Mouse (Mus musculus) neural tube, embryonic 11.5 days (tissue): ENCODE data around the gene Sirt3. TPM values are rescaled to one million over a fixed set of nuclear protein-coding genes. Genes with fewer than 3 reads are reported as not detected.
A peak's percentile ranks its signal among the peaks of the same experiment; 100 is the strongest.

ENCODE experiments used
- ATAC-seq: fragments of 200-750 bp; cut with Nextera tagmentation; 2 replicates; pipeline ENCODE4 v1.8.0; 2017; ENCODE audit warnings: moderate number of reproducible peaks, mild to moderate bottlenecking, moderate TSS enrichment, moderate library complexity; ENCODE audit not compliant: insufficient read depth, low FRiP score, low TSS enrichment
- DNase-seq: peaks from one replicate; pipeline ENCODE4 v3.0.0-alpha.2; 2015; ENCODE audit warnings: low spot score
- H3K27ac ChIP-seq: fragments of 300-500 bp; sonication (generic); 2 replicates; pipeline ENCODE4 v1.5.1; 2014; ENCODE audit warnings: low read depth, mild to moderate bottlenecking, low read length
- H3K27me3 ChIP-seq: fragments of 300-500 bp; sonication (generic); 2 replicates; pipeline ENCODE4 v1.6.1; 2014; ENCODE audit warnings: mild to moderate bottlenecking, low read length, mixed read lengths; ENCODE audit not compliant: control insufficient read depth, insufficient read depth
- H3K36me3 ChIP-seq: fragments of 300-500 bp; sonication (generic); 2 replicates; pipeline ENCODE4 v1.6.1; 2014; ENCODE audit warnings: mild to moderate bottlenecking, low read length, moderate library complexity, mixed read lengths; ENCODE audit not compliant: control insufficient read depth, insufficient read depth
- H3K4me1 ChIP-seq: fragments of 300-500 bp; sonication (generic); 2 replicates; pipeline ENCODE4 v1.6.1; 2014; ENCODE audit warnings: low read length, mixed read lengths; ENCODE audit not compliant: control insufficient read depth, insufficient read depth
- H3K4me2 ChIP-seq: fragments of 300-500 bp; sonication (generic); 2 replicates; pipeline ENCODE4 v1.6.1; 2014; ENCODE audit warnings: low read depth, mild to moderate bottlenecking, moderate library complexity
- H3K4me3 ChIP-seq: fragments of 300-500 bp; sonication (generic); 2 replicates; pipeline ENCODE4 v1.5.1; 2014; ENCODE audit warnings: low read depth, low read length
- H3K9ac ChIP-seq: fragments of 300-500 bp; sonication (generic); 2 replicates; pipeline ENCODE4 v1.6.1; 2014; ENCODE audit warnings: mild to moderate bottlenecking, low read length
- H3K9me3 ChIP-seq: fragments of 300-500 bp; sonication (generic); 2 replicates; pipeline ENCODE4 v1.6.1; 2016; ENCODE audit warnings: low read length; ENCODE audit not compliant: control insufficient read depth
- WGBS: fragments of 180-500 bp; shearing (Covaris S2); extraction: QIAGEN DNeasy Blood & Tissue Kit; methylation state at CpG from one replicate; pipeline ENCODE4 v1.1.7; 2014; 5-methylcytosine and 5-hydroxymethylcytosine counted together
- polyA plus RNA-seq: library from polyadenylated mRNA; unstranded; fragments of >200 nt; fragmentation: Nextera tagmentation; extraction: Ambion mirVana; gene quantifications from 2 replicates; pipeline ENCODE4 v1.2.1, GENCODE M21; 2014

Gene Sirt3
- polyA plus RNA-seq, 1 experiment from 2014 or later, result 26.0 TPM

DNA sequence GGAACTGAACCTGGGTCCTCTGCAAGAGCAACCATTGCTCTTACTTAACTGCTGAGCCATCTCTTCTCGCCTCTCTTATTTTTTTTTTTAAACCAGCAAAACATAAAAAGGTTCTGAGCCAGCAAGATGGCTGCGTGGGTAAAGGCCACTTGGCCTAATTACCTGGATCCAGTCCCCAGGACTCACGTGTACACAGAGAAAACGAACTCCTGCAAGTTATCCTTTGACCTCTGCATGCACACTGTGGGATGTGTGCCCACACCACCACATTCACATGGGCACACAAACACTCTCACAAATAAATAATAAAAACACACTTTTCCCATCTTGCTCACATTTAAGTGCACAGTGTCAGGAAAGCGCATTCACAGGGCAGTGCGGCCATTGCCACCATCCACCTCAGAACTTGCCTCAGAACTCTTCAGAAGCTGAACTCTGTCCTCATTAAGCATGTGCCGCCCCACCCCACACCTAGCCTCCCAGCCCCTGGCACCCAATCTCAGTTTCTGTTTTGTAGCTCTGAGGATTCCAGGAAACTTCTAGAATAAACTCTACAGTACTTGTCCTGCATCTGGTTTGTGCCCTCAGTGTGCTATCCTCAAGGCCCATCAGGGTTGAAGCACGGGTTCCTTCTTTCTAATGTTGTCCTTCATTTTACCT, 32.1 kb upstream of the Sirt3 start:
- Histone ChIP-seq H3K4me2 (no peak overlapping the region), H3K27me3 (0 out of 2 replicates have a peak, but pooled peaks cover 2% of the 10 kb centered on the region), H3K36me3 (no peaks in the 10 kb centered on the region), H3K4me3 (no peak overlapping the region), H3K27ac (no peak overlapping the region), H3K4me1 (no peaks in the 10 kb centered on the region), H3K9me3 (no peaks in the 10 kb centered on the region), H3K9ac (no peak overlapping the region)
- DNase-seq (no peak), ATAC-seq (no peak)
- WGBS, result 88% methylated on average over 8 of the region's 8 CpGs

DNA sequence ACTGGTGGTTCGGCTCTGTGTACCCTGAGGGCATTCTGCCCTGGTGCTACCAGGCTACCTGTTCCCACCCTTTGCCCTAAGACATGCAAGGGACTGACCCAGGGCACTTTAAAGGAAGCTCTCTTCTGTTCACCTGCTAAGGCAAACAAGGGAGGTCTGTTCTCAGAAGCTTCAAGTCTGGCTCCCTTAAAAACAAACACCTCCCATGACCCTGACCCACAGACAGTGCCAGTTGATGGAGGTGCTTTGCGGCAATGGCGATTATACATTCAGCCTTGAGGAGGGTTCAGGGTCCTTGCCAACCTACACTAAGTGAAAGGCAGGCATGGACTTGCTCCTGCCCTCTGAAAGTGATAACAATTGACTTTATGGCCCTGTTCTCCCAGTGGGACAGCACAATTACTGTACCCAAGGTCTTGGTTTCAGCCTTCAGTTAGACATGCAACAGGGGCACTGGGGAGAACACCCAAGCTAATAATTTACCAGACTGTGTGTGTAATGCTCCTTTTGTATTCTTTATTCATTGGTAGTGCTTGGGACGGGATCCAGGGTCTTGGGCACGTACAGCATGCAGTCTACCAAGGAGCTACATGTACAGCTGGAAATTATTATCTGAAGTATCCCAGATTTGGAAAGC, 30.9 kb upstream of the Sirt3 start:
- Histone ChIP-seq H3K27ac (no peak overlapping the region), H3K9ac (no peak overlapping the region), H3K36me3 (no peaks in the 10 kb centered on the region), H3K4me1 (no peaks in the 10 kb centered on the region), H3K27me3 (no peaks in the 10 kb centered on the region), H3K4me3 (no peak overlapping the region), H3K9me3 (no peaks in the 10 kb centered on the region), H3K4me2 (no peak overlapping the region)
- DNase-seq (no peak), ATAC-seq (no peak)
- WGBS, result 69% methylated on average over 5 of the region's 5 CpGs

- Histone ChIP-seq H3K4me3 (no peak overlapping the region), H3K4me1 (no peaks in the 10 kb centered on the region), H3K36me3 (no peaks in the 10 kb centered on the region), H3K4me2 (no peak overlapping the region), H3K9me3 (no peaks in the 10 kb centered on the region), H3K9ac (no peak overlapping the region), H3K27ac (no peak overlapping the region), H3K27me3 (no peaks in the 10 kb centered on the region)
- WGBS, result 64% methylated on average over 3 of the region's 3 CpGs
- no peak for DNase-seq
- ATAC-seq, result no peak
Measured at GRCm38 (mm10) chr7:140912293-140912692, 30.2 kb upstream of the Sirt3 start.

- DNase-seq, result peak; percentile 83
- Histone ChIP-seq H3K36me3 (no peaks in the 10 kb centered on the region), H3K4me3 (peak overlapping the region; percentile 25), H3K27ac (no peak overlapping the region), H3K9ac (no peak overlapping the region), H3K4me1 (no peaks in the 10 kb centered on the region), H3K9me3 (no peaks in the 10 kb centered on the region), H3K27me3 (no peaks in the 10 kb centered on the region), H3K4me2 (peak overlapping the region; percentile 70)
- 2% methylated on average over 19 of the region's 19 CpGs for WGBS
- ATAC-seq, result peak; percentile 58; the same call in 1 of the 2 replicates
Measured at GRCm38 (mm10) chr7:140908634-140909107, 26.6 kb upstream of the Sirt3 start.

GRCm38 (mm10) chr7:140908181-140908580, 26.1 kb upstream of the Sirt3 start:
- no peaks in the 10 kb centered on the region for H3K36me3 ChIP-seq
- ATAC-seq (0 out of 2 replicates have a peak, but pooled peaks have one; percentile 4), DNase-seq (no peak)
- H3K4me2 ChIP-seq, result no peak overlapping the region
- no peak overlapping the region for H3K4me3 ChIP-seq
- WGBS, result 49% methylated on average over 7 of the region's 7 CpGs
- H3K9ac ChIP-seq, result no peak overlapping the region
- H3K27me3 ChIP-seq, result no peaks in the 10 kb centered on the region
- H3K27ac ChIP-seq, result no peak overlapping the region
- no peaks in the 10 kb centered on the region for H3K4me1 ChIP-seq
- no peaks in the 10 kb centered on the region for H3K9me3 ChIP-seq

GRCm38 (mm10) chr7:140907697-140908096, 25.6 kb upstream of the Sirt3 start:
- WGBS, result 85% methylated on average over 7 of the region's 7 CpGs
- DNase-seq, result no peak
- no peaks in the 10 kb centered on the region for H3K9me3 ChIP-seq

DNA sequence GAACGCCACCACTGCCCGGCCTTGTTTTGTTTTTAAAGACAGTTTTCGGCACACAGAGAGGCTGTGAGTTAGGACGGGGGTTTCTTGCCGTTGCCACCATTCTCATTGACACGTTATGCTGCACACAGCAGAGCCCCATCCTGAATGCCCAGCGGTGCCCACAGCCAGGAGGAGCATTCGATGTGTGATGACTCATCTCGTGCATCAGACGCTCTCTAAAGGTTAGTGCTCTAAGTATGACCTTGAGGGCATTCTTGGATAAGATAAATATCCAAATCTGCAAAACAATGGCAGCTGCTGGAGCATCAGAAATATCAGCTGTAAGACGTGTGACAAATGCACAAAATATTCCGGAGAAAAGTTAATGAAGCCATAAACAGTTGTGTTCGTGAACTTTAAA, 25.0 kb upstream of the Sirt3 start:
- ATAC-seq, result no peak
- Histone ChIP-seq H3K27me3 (no peaks in the 10 kb centered on the region), H3K4me1 (no peaks in the 10 kb centered on the region), H3K4me3 (no peak overlapping the region), H3K27ac (no peak overlapping the region), H3K4me2 (no peak overlapping the region), H3K36me3 (no peaks in the 10 kb centered on the region), H3K9me3 (no peaks in the 10 kb centered on the region), H3K9ac (no peak overlapping the region)
- DNase-seq, result no peak
- 87% methylated on average over 13 of the region's 13 CpGs for WGBS

More at GRCm38 (mm10) chr7:140907697-140908096, 25.6 kb upstream of the Sirt3 start:
- Histone ChIP-seq H3K36me3 (no peaks in the 10 kb centered on the region), H3K27me3 (no peaks in the 10 kb centered on the region), H3K9ac (no peak overlapping the region), H3K4me2 (no peak overlapping the region), H3K27ac (no peak overlapping the region), H3K4me1 (no peaks in the 10 kb centered on the region), H3K4me3 (no peak overlapping the region)
- no peak for ATAC-seq

- no peaks in the 10 kb centered on the region for H3K27me3 ChIP-seq
- H3K4me3 ChIP-seq, result no peak overlapping the region
- no peaks in the 10 kb centered on the region for H3K4me1 ChIP-seq
- H3K4me2 ChIP-seq, result no peak overlapping the region
- DNase-seq (no peak), ATAC-seq (no peak)
- 89% methylated on average over 2 of the region's 2 CpGs for WGBS
- no peaks in the 10 kb centered on the region for H3K9me3 ChIP-seq
- no peaks in the 10 kb centered on the region for H3K36me3 ChIP-seq
- H3K27ac ChIP-seq, result no peak overlapping the region
- H3K9ac ChIP-seq, result no peak overlapping the region
Measured at GRCm38 (mm10) chr7:140905642-140906081, 23.6 kb upstream of the Sirt3 start.

GRCm38 (mm10) chr7:140903212-140903611, 21.1 kb upstream of the Sirt3 start:
- Histone ChIP-seq H3K27ac (no peak overlapping the region), H3K9ac (no peak overlapping the region), H3K4me2 (no peak overlapping the region), H3K4me3 (no peak overlapping the region), H3K27me3 (no peaks in the 10 kb centered on the region), H3K4me1 (no peaks in the 10 kb centered on the region), H3K9me3 (no peaks in the 10 kb centered on the region), H3K36me3 (no peaks in the 10 kb centered on the region)
- DNase-seq, result peak; percentile 82
- WGBS, result 26% methylated on average over 13 of the region's 13 CpGs
- ATAC-seq, result no peak
